Mouse (Mus musculus) large intestine, adult 2 months (tissue): ENCODE results near the gene Sim1. TPM values are rescaled to one million over a fixed set of nuclear protein-coding genes. Genes with fewer than 3 reads are reported as not detected.

Source experiments
- DNase-seq: peaks from one replicate; pipeline ENCODE4 v3.0.0-alpha.2; 2012; ENCODE audit warnings: low read depth, low spot score
- WGBS: fragments of 180-500 bp; shearing (Covaris S2); methylation state at CpG from one replicate; pipeline ENCODE4 v1.1.7; 2018; 5-methylcytosine and 5-hydroxymethylcytosine counted together
- polyA plus RNA-seq: library from polyadenylated mRNA; depleted of rRNA; stranded (reverse); fragments of >200 nt; gene quantifications from 2 replicates; pipeline ENCODE4 v1.2.3, GENCODE M21; 2012; rRNA removed

The Sim1 gene
- polyA plus RNA-seq = not detected in 2 replicates

GRCm38 (mm10) chr10:50894170-50894991 lies at the start of gene Sim1:
Gene Sim1 (plus strand): TSS chr10:50894754.
- DNase-seq = no peak
- WGBS = 2% methylated on average over 59 of the region's 62 CpGs

GRCm38 (mm10) chr10:50868202-50868601 lies 26.4 kb upstream of the Sim1 start:
- WGBS = 72% methylated on average over 4 of the region's 4 CpGs
- DNase-seq = no peak

- WGBS = 74% methylated on average over 5 of the region's 5 CpGs
- DNase-seq = no peak
Measured at GRCm38 (mm10) chr10:50876952-50877351, 17.6 kb upstream of the Sim1 start.

GRCm38 (mm10) chr10:50881476-50882069 lies 13.0 kb upstream of the Sim1 start:
- DNase-seq = no peak
- WGBS = 30% methylated on average over 2 of the region's 2 CpGs

GRCm38 (mm10) chr10:50882366-50882765 lies 12.2 kb upstream of the Sim1 start:
- DNase-seq = no peak
- 67% methylated on average over 2 of the region's 2 CpGs for WGBS

GRCm38 (mm10) chr10:50886305-50886704 lies 8.2 kb upstream of the Sim1 start:
- DNase-seq = no peak
- 74% methylated on average over 4 of the region's 4 CpGs for WGBS

GRCm38 (mm10) chr10:50890621-50891020 lies 3.9 kb upstream of the Sim1 start:
- no peak for DNase-seq
- WGBS = 19% methylated on average over 6 of the region's 6 CpGs

- WGBS = 4% methylated on average over 26 of the region's 26 CpGs
- DNase-seq = no peak
Measured at GRCm38 (mm10) chr10:50891876-50892711, 2.5 kb upstream of the Sim1 start.

GRCm38 (mm10) chr10:50892751-50893320 lies 1.7 kb upstream of the Sim1 start:
- WGBS = 7% methylated on average over 15 of the region's 15 CpGs
- DNase-seq = no peak

GRCm38 (mm10) chr10:50893546-50893945 lies 1.0 kb upstream of the Sim1 start:
- no peak for DNase-seq
- 9% methylated on average over 10 of the region's 10 CpGs for WGBS

- DNase-seq = no peak
- WGBS = 2% methylated on average over 44 of the region's 44 CpGs
Measured at GRCm38 (mm10) chr10:50895091-50895790, 687 bp downstream of the Sim1 start.

GRCm38 (mm10) chr10:50895881-50896766 lies 1.6 kb downstream of the Sim1 start:
- 12% methylated on average over 21 of the region's 21 CpGs for WGBS
- no peak for DNase-seq

- WGBS = 25% methylated on average over 3 of the region's 3 CpGs
- no peak for DNase-seq
Measured at GRCm38 (mm10) chr10:50896767-50897390, 2.3 kb downstream of the Sim1 start.

GRCm38 (mm10) chr10:50897530-50898471 lies 3.2 kb downstream of the Sim1 start:
- WGBS = 8% methylated on average over 32 of the region's 32 CpGs
- DNase-seq = no peak

- DNase-seq = no peak
- WGBS = 37% methylated on average over 2 of the region's 2 CpGs
Measured at GRCm38 (mm10) chr10:50898621-50899020, 4.1 kb downstream of the Sim1 start.

GRCm38 (mm10) chr10:50899846-50900745 lies 5.5 kb downstream of the Sim1 start:
- whole genome bisulfite sequencing = 8% methylated on average over 21 of the region's 21 CpGs
- DNase-seq = no peak
